Mouse (Mus musculus): ENCODE data around the gene Csn3. TPM values are rescaled to one million over a fixed set of nuclear protein-coding genes. Genes with fewer than 3 reads are reported as not detected.

Gene Csn3
- polyA plus RNA-seq, 1 experiment from 2014 or later = not detected

Other genes with a start within 250 kb of the Csn3 start
- gene Csn2, start 225.9 kb upstream of the Csn3 start, polyA plus RNA-seq (2014; fragmentation: Nextera tagmentation; extraction: Ambion mirVana) = not detected in 2 replicates
- not detected in 2 replicates for gene Csn1s2a, start 151.0 kb upstream of the Csn3 start, polyA plus RNA-seq (2014; fragmentation: Nextera tagmentation; extraction: Ambion mirVana)
- gene Csn1s2b, start 117.5 kb upstream of the Csn3 start, polyA plus RNA-seq (2014; fragmentation: Nextera tagmentation; extraction: Ambion mirVana) = not detected in 2 replicates
- gene Prr27, start 99.9 kb upstream of the Csn3 start, polyA plus RNA-seq (2014; fragmentation: Nextera tagmentation; extraction: Ambion mirVana) = not detected in 2 replicates
- not detected in 2 replicates for gene Odam, start 40.5 kb upstream of the Csn3 start, polyA plus RNA-seq (2014; fragmentation: Nextera tagmentation; extraction: Ambion mirVana)
- gene 2310003L06Rik, start 43.9 kb downstream of the Csn3 start, polyA plus RNA-seq (2014; fragmentation: Nextera tagmentation; extraction: Ambion mirVana) = not detected in 2 replicates
- gene Gm28434, start 43.9 kb downstream of the Csn3 start, polyA plus RNA-seq (2014; fragmentation: Nextera tagmentation; extraction: Ambion mirVana) = not detected in 2 replicates
- gene Cabs1, start 53.9 kb downstream of the Csn3 start, polyA plus RNA-seq (2014; fragmentation: Nextera tagmentation; extraction: Ambion mirVana) = not detected in 2 replicates
- 0.49 TPM in 1 of 2 replicates, not detected in the other for gene Smr3a, start 77.0 kb downstream of the Csn3 start, polyA plus RNA-seq (2014; fragmentation: Nextera tagmentation; extraction: Ambion mirVana)
- gene Smr2, start 161.0 kb downstream of the Csn3 start, polyA plus RNA-seq (2014; fragmentation: Nextera tagmentation; extraction: Ambion mirVana) = not detected in 2 replicates
- not detected in 2 replicates for gene Gm11116, start 186.0 kb downstream of the Csn3 start, polyA plus RNA-seq (2014; fragmentation: Nextera tagmentation; extraction: Ambion mirVana)
- gene Gm11115, start 228.5 kb downstream of the Csn3 start, polyA plus RNA-seq (2014; fragmentation: Nextera tagmentation; extraction: Ambion mirVana) = not detected in 2 replicates

All from forebrain, embryonic 14.5 days (tissue).